Mouse (Mus musculus) cerebellum, adult (tissue): ENCODE results near the gene Hsdl1.

Source experiments
- ATAC-seq: cut with Nextera tagmentation; 2 replicates; pipeline ENCODE4 v1.9.2; 2017; ENCODE audit warnings: mild to moderate bottlenecking, moderate library complexity, mixed read lengths; ENCODE audit not compliant: insufficient number of reproducible peaks, low FRiP score, low TSS enrichment

The Hsdl1 gene

GRCm38 (mm10) chr8:119580441-119581161 is 5.6 kb upstream of the Hsdl1 start:
- ATAC-seq: no peak

GRCm38 (mm10) chr8:119579096-119579495 is 4.1 kb upstream of the Hsdl1 start:
- no peak for ATAC-seq

GRCm38 (mm10) chr8:119575366-119575726 is 363 bp upstream of the Hsdl1 start:
- no peak for ATAC-seq

GRCm38 (mm10) chr8:119572411-119572810 is 2.6 kb downstream of the Hsdl1 start:
- ATAC-seq: no peak

GRCm38 (mm10) chr8:119571135-119571534 is 3.8 kb downstream of the Hsdl1 start:
- ATAC-seq: no peak

GRCm38 (mm10) chr8:119569881-119570280 is 5.1 kb downstream of the Hsdl1 start:
- ATAC-seq: no peak

GRCm38 (mm10) chr8:119568951-119569350 is 6.0 kb downstream of the Hsdl1 start:
- no peak for ATAC-seq

- ATAC-seq: no peak
Observed at GRCm38 (mm10) chr8:119568251-119568650, 6.7 kb downstream of the Hsdl1 start.

- ATAC-seq: no peak
Observed at GRCm38 (mm10) chr8:119566367-119566766, 8.6 kb downstream of the Hsdl1 start.

- ATAC-seq: no peak
Observed at GRCm38 (mm10) chr8:119563849-119564251, 11.1 kb downstream of the Hsdl1 start.

- no peak for ATAC-seq
Observed at GRCm38 (mm10) chr8:119559402-119559720, 15.6 kb downstream of the Hsdl1 start.

- peak; percentile 90 for ATAC-seq
Observed at GRCm38 (mm10) chr8:119558603-119559401, 16.2 kb downstream of the Hsdl1 start, which contains the start of gene Mbtps1. Mbtps1 (minus strand) TSS chr8:119558735.

GRCm38 (mm10) chr8:119557821-119558602 is 17.0 kb downstream of the Hsdl1 start:
- ATAC-seq: peak; percentile 74

GRCm38 (mm10) chr8:119557132-119557531 is 17.9 kb downstream of the Hsdl1 start:
- ATAC-seq: no peak

- ATAC-seq: no peak
Observed at GRCm38 (mm10) chr8:119555861-119556260, 19.1 kb downstream of the Hsdl1 start.

- no peak for ATAC-seq
Observed at GRCm38 (mm10) chr8:119552967-119553366, 22.0 kb downstream of the Hsdl1 start.

- no peak for ATAC-seq
Observed at GRCm38 (mm10) chr8:119548560-119549113, 26.3 kb downstream of the Hsdl1 start.

- ATAC-seq: no peak
Observed at GRCm38 (mm10) chr8:119547019-119547691, 27.8 kb downstream of the Hsdl1 start.

- ATAC-seq: no peak
Observed at GRCm38 (mm10) chr8:119545791-119546190, 29.2 kb downstream of the Hsdl1 start.

GRCm38 (mm10) chr8:119545180-119545579 is 29.8 kb downstream of the Hsdl1 start:
- ATAC-seq: no peak
